Mouse (Mus musculus) mesoderm, embryonic 11.5 days (tissue): ENCODE measurements around the gene Teddm3.
"Not testable (repeated sequence)": the region's sequence is repeated elsewhere in the genome, so short reads cannot be mapped to it uniquely, and the experiment has no call there.

Source experiments
- DNase-seq: peaks from one replicate; pipeline ENCODE4 v3.0.0-alpha.2; 2012; ENCODE audit warnings: low read depth, low spot score

Gene Teddm3

GRCm38 (mm10) chr16:21153900-21154299 is at the start of gene Teddm3:
Gene Teddm3 (minus strand): TSS chr16:21154000.
- not testable (repeated sequence) for DNase-seq

- no peak for DNase-seq
Observed at GRCm38 (mm10) chr16:21202731-21203130, 48.9 kb upstream of the Teddm3 start.

DNA sequence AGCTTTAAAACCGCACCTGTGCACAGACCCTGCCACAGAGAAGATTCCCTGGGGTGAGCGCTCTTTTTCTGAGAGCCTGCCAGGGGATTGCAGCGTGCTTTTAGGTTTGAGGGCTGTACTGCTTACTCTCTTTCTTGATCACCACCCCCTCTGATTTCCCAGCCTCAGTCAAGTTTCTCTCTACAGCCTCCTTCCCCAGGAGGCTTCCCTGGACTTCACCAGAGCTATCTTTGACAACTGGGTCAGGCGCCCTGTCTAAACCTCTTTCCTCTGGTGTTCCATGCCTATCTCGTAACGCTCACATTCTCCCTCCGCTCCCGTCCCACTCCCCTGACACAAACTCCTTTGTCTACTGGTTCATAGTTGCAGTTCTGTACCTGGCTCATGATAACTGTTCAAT is 45.6 kb upstream of the Teddm3 start:
- DNase-seq = no peak

GRCm38 (mm10) chr16:21198529-21198928 is 44.7 kb upstream of the Teddm3 start:
- no peak for DNase-seq

- DNase-seq = no peak
Observed at GRCm38 (mm10) chr16:21198006-21198405, 44.2 kb upstream of the Teddm3 start.

DNA sequence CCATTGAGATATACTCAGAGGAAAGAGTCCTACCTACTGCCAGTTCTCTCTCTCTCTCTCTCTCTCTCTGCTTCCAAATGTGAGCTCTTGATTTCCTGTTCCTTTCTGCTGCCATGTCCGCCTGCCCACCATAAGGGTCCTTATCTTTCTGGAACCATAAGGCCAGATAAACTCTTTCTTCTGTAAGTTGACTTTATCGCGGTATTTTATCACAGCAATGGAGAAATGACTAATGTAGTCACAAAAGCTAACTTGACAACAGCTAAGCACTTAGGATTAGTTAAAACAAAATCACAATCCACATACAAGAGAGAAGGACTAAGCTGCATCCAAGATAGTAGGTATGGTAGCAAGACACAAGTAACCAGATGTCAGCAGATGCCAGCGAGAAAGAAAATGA is 43.7 kb upstream of the Teddm3 start:
- no peak for DNase-seq

DNA sequence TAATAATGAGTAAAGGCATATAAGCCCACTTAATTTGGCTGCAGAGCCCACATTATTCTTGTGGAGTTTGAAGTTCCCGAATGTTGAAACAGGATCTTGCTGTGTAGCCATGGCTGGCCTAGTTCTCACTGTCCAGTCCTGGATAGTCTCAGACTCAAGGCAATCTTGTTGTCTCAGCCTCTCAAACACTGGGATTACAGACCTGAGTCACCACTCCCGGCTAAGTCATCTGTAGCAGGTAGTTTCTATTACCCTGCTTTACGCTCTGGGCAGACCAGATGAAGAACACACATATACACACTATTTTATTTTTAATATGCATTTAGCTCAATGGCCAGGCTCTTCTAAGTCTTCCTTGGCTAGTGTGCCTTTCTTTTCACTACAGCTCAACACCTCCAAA is 42.8 kb upstream of the Teddm3 start:
- DNase-seq = no peak

GRCm38 (mm10) chr16:21195260-21195866 is 41.6 kb upstream of the Teddm3 start:
- DNase-seq = no peak

- no peak for DNase-seq
Observed at GRCm38 (mm10) chr16:21194182-21194581, 40.4 kb upstream of the Teddm3 start.

- peak; percentile 83 for DNase-seq
Observed at GRCm38 (mm10) chr16:21192509-21193354, 38.9 kb upstream of the Teddm3 start.

DNA sequence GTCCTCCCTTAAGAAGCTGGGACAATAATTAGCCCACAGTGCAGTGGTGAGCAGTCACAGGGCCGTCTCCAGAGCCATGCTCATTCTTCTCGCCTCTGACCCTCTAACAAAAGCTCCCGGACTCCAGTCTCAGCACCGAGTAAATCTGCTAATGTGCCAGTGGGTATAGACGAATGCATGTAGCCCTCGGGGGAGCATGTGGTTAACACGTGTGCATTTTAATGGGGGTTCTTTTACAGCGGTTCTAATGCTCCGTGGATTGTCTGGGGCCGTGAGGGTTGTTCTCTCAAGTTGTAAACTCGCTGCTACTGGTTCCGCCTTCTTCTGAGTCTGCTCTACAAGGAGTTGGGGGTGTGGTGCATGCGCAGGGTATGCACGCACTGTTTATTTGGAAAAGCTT is 37.8 kb upstream of the Teddm3 start:
- no peak for DNase-seq

GRCm38 (mm10) chr16:21188345-21188744 is 34.5 kb upstream of the Teddm3 start:
- DNase-seq = no peak

- DNase-seq = no peak
Observed at GRCm38 (mm10) chr16:21187568-21187967, 33.8 kb upstream of the Teddm3 start.

GRCm38 (mm10) chr16:21184697-21185096 is 30.9 kb upstream of the Teddm3 start:
- no peak for DNase-seq

DNA sequence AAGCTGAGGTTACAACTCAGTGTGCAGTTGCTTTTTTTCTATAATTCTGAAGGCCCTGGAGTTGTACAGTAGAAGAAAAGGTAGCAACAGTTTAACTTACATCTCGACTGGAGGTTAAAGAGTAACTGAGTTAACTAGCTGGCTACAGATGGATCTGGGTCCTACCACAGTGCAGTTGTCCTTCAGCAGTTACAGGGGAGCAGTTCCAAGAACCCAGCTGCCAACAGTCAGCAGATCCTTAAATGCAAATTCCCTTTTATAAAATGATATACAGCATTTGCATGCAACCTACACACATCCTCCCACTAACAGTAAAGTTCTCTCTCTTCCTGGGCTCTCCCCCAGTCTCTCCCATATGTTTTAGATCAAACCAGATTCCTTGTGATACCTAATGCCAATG is 28.3 kb upstream of the Teddm3 start:
- no peak for DNase-seq

DNA sequence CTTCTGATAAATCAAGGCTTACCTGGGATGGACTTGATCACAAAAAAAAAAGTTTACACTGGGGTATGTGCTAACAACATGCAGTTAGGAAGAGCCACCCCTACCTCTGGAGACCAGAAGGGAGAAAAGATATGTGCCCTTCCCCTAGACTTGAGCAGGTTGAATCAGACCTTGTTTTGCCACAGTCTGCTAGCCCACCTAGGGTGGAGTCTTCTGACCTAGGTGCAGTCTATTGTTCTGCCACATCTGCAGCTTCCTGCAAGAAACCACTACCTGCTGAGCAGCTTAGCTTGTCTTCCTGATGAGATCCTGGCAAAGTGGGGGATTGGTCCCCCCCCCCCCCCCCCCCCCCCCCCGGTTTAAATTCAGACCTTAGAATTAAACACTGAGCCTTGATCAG is 21.4 kb upstream of the Teddm3 start:
- no peak for DNase-seq

- DNase-seq = no peak
Observed at GRCm38 (mm10) chr16:21168730-21169129, 14.9 kb upstream of the Teddm3 start.

- DNase-seq = not testable (repeated sequence)
Observed at GRCm38 (mm10) chr16:21165343-21166220, 11.8 kb upstream of the Teddm3 start.

- not testable (repeated sequence) for DNase-seq
Observed at GRCm38 (mm10) chr16:21163423-21163822, 9.6 kb upstream of the Teddm3 start.

DNA sequence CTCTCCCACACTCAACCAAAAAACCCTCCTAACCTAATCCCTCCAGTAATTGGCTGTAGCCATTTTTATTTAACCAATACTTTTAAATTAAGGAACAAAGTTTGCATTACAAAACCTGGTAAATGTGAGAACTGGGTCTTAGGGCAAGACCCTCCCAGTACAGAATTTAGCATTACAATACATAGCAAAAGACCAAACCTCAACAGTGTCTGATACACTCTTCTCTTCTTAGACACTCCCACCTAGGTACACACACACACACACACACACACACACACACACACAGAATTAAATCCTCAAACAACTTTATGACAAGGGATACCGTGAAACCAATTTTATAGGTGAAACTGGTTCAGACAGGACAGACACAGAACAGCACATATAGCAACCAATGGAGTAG is 5.4 kb upstream of the Teddm3 start:
- not testable (repeated sequence) for DNase-seq

GRCm38 (mm10) chr16:21156261-21156660 is 2.5 kb upstream of the Teddm3 start:
- not testable (repeated sequence) for DNase-seq
